Mouse (Mus musculus): ENCODE measurements around the gene Prkaa2. TPM values are rescaled to one million over a fixed set of nuclear protein-coding genes. Genes with fewer than 3 reads are reported as not detected.
A peak's percentile ranks its signal among the peaks of the same experiment; 100 is the strongest.
"Not testable (repeated sequence)": the region's sequence is repeated elsewhere in the genome, so short reads cannot be mapped to it uniquely, and the experiment has no call there.

Gene Prkaa2
- polyA plus RNA-seq, 1 experiment from 2014 or later: 0.99 TPM

GRCm38 (mm10) chr4:105015496-105015895, 94.2 kb downstream of the Prkaa2 start:
- 83% methylated on average over 6 of the region's 6 CpGs for WGBS
- no peaks in the 10 kb centered on the region for H3K9me3 ChIP-seq (ENCODE audit: control insufficient read depth, low read length)
- DNase-seq (ENCODE audit: low spot score) (no peak), ATAC-seq (replicated peaks; ENCODE audit: low FRiP score) (no peak)
- H3K27ac ChIP-seq (ENCODE audit: low read depth, low read length): no peak overlapping the region
- no peaks in the 10 kb centered on the region for H3K36me3 ChIP-seq (ENCODE audit: control insufficient read depth, insufficient read depth, low read length)
- H3K4me2 ChIP-seq: no peak overlapping the region
- H3K4me1 ChIP-seq (replicated peaks; ENCODE audit: control insufficient read depth, insufficient read depth, low read length): no peaks in the 10 kb centered on the region
- no peak overlapping the region for H3K4me3 ChIP-seq (ENCODE audit: low read depth, low read length)
- no peaks in the 10 kb centered on the region for H3K27me3 ChIP-seq (replicated peaks; ENCODE audit: control insufficient read depth, insufficient read depth, low read length)
- no peak overlapping the region for H3K9ac ChIP-seq (ENCODE audit: low read depth, low read length)

- no peaks in the 10 kb centered on the region for H3K27me3 ChIP-seq (replicated peaks; ENCODE audit: control insufficient read depth, insufficient read depth, low read length)
- ATAC-seq (replicated peaks; ENCODE audit: low FRiP score) (no peak), DNase-seq (ENCODE audit: low spot score) (no peak)
- no peak overlapping the region for H3K27ac ChIP-seq (ENCODE audit: low read depth, low read length)
- H3K9ac ChIP-seq (ENCODE audit: low read depth, low read length): no peak overlapping the region
- no peaks in the 10 kb centered on the region for H3K9me3 ChIP-seq (ENCODE audit: control insufficient read depth, low read length)
- H3K4me2 ChIP-seq: no peak overlapping the region
- no peak overlapping the region for H3K4me3 ChIP-seq (ENCODE audit: low read depth, low read length)
- 83% methylated on average over 7 of the region's 7 CpGs for WGBS
- H3K4me1 ChIP-seq (replicated peaks; ENCODE audit: control insufficient read depth, insufficient read depth, low read length): no peaks in the 10 kb centered on the region
- no peaks in the 10 kb centered on the region for H3K36me3 ChIP-seq (ENCODE audit: control insufficient read depth, insufficient read depth, low read length)
Measured at GRCm38 (mm10) chr4:105013718-105014117, 96.0 kb downstream of the Prkaa2 start.

DNA sequence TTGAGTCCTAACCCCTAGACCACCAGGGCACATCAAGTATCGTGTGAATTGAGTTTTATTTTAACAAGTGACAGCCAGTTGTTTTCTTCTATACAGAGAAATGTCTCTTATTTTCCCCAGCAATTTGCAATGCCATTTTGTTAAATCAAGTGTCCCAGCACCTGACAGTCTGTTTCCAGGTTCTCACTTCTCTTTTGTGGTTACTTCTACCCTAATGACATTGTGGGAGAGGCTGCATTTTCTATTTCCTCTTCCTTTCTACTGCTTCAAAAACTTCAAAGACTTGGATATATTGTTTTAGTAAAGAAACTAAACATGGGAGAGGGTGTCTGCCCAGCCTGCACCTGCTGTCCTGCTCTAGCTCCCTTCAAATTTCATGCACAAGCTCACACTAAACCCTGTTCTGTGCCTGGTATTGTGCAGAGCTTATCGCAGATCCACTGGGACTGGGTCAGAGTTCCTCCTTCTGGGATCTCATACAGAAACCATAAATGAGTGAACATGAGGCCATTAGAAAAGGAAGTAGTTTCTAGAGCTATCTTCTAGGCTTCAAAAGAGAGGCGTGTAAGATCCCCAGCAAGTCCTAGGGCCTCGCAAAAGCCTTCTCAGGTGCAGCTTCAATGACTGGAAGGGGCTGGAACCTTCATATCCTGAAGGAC, 102.2 kb downstream of the Prkaa2 start:
- Histone ChIP-seq H3K27ac (ENCODE audit: low read depth, low read length) (no peak overlapping the region), H3K4me2 (no peak overlapping the region), H3K4me1 (replicated peaks; ENCODE audit: control insufficient read depth, insufficient read depth, low read length) (no peaks in the 10 kb centered on the region), H3K36me3 (ENCODE audit: control insufficient read depth, insufficient read depth, low read length) (no peaks in the 10 kb centered on the region), H3K4me3 (ENCODE audit: low read depth, low read length) (no peak overlapping the region), H3K9ac (ENCODE audit: low read depth, low read length) (no peak overlapping the region), H3K27me3 (replicated peaks; ENCODE audit: control insufficient read depth, insufficient read depth, low read length) (no peaks in the 10 kb centered on the region), H3K9me3 (ENCODE audit: control insufficient read depth, low read length) (no peaks in the 10 kb centered on the region)
- 56% methylated on average over 4 of the region's 4 CpGs for WGBS
- DNase-seq (ENCODE audit: low spot score): no peak
- no peak for ATAC-seq (replicated peaks; ENCODE audit: low FRiP score)

DNA sequence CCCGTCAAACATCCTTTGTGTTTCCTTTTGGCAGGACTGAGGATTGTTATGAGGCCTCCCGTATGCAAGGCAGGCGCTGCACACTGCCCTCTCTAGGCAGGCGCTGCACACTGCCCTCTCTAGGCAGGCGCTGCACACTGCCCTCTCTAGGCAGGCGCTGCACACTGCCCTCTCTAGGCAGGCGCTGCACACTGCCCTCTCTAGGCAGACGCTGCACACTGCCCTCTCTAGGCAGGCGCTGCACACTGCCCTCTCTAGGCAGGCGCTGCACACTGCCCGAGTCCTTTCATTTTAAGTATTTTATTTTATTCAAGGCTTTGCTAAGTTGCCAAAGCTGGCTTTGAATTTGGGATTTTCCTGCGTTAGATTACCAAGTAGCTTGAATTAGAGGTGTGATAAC, 105.0 kb downstream of the Prkaa2 start:
- DNase-seq (ENCODE audit: low spot score); H3K4me2 ChIP-seq; H3K27ac ChIP-seq (ENCODE audit: low read depth, low read length); H3K4me3 ChIP-seq (ENCODE audit: low read depth, low read length); ATAC-seq (replicated peaks; ENCODE audit: low FRiP score); H3K36me3 ChIP-seq (ENCODE audit: control insufficient read depth, insufficient read depth, low read length); H3K27me3 ChIP-seq (replicated peaks; ENCODE audit: control insufficient read depth, insufficient read depth, low read length); H3K4me1 ChIP-seq (replicated peaks; ENCODE audit: control insufficient read depth, insufficient read depth, low read length); H3K9me3 ChIP-seq (ENCODE audit: control insufficient read depth, low read length); H3K9ac ChIP-seq (ENCODE audit: low read depth, low read length): not testable (repeated sequence)
- WGBS: 84% methylated on average over 12 of the region's 12 CpGs

GRCm38 (mm10) chr4:105004135-105004534, 105.6 kb downstream of the Prkaa2 start:
- H3K9me3 ChIP-seq (ENCODE audit: control insufficient read depth, low read length): no peaks in the 10 kb centered on the region
- no peak for DNase-seq (ENCODE audit: low spot score)
- 58% methylated on average over 8 of the region's 8 CpGs for WGBS

DNA sequence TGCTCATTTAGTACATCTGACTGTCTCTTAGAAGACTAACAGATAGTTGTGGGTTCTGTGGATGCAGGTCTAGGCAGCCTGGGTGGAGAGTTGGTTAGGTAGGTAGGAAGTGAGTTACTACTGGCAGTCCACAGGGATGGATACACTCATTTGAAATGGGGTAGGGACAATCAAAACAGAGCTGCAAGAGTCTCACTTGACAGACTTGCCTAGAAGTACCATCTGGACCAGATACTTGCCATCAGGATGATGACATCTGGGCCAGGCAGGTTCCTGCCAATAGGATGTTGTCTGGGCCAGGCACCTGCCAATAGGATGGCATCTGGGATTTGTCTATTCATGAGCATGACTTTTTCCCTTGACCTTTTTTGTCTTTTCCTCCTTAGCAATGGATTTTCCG, 108.0 kb downstream of the Prkaa2 start:
- Histone ChIP-seq H3K27me3 (replicated peaks; ENCODE audit: control insufficient read depth, insufficient read depth, low read length) (no peaks in the 10 kb centered on the region), H3K36me3 (ENCODE audit: control insufficient read depth, insufficient read depth, low read length) (no peaks in the 10 kb centered on the region), H3K4me2 (no peak overlapping the region), H3K9me3 (ENCODE audit: control insufficient read depth, low read length) (no peaks in the 10 kb centered on the region), H3K27ac (ENCODE audit: low read depth, low read length) (no peak overlapping the region), H3K4me1 (replicated peaks; ENCODE audit: control insufficient read depth, insufficient read depth, low read length) (no peaks in the 10 kb centered on the region), H3K4me3 (ENCODE audit: low read depth, low read length) (no peak overlapping the region), H3K9ac (ENCODE audit: low read depth, low read length) (no peak overlapping the region)
- no peak for DNase-seq (ENCODE audit: low spot score)
- ATAC-seq (replicated peaks; ENCODE audit: low FRiP score): no peak
- 62% methylated on average over 1 of the region's 1 CpGs for WGBS

More at GRCm38 (mm10) chr4:105004135-105004534, 105.6 kb downstream of the Prkaa2 start:
- no peak overlapping the region for H3K4me2 ChIP-seq
- no peak overlapping the region for H3K27ac ChIP-seq (ENCODE audit: low read depth, low read length)
- H3K9ac ChIP-seq (ENCODE audit: low read depth, low read length): no peak overlapping the region
- no peaks in the 10 kb centered on the region for H3K36me3 ChIP-seq (ENCODE audit: control insufficient read depth, insufficient read depth, low read length)
- no peaks in the 10 kb centered on the region for H3K27me3 ChIP-seq (replicated peaks; ENCODE audit: control insufficient read depth, insufficient read depth, low read length)
- H3K4me1 ChIP-seq (replicated peaks; ENCODE audit: control insufficient read depth, insufficient read depth, low read length): no peaks in the 10 kb centered on the region
- no peak; the same call in 1 of the 2 replicates for ATAC-seq (replicated peaks; ENCODE audit: low FRiP score)
- H3K4me3 ChIP-seq (ENCODE audit: low read depth, low read length): no peak overlapping the region

GRCm38 (mm10) chr4:104999702-105000101, 110.0 kb downstream of the Prkaa2 start:
- Histone ChIP-seq H3K4me1 (replicated peaks; ENCODE audit: control insufficient read depth, insufficient read depth, low read length) (no peaks in the 10 kb centered on the region), H3K9ac (ENCODE audit: low read depth, low read length) (no peak overlapping the region), H3K27ac (ENCODE audit: low read depth, low read length) (no peak overlapping the region), H3K9me3 (ENCODE audit: control insufficient read depth, low read length) (no peaks in the 10 kb centered on the region), H3K4me3 (ENCODE audit: low read depth, low read length) (no peak overlapping the region), H3K36me3 (ENCODE audit: control insufficient read depth, insufficient read depth, low read length) (no peaks in the 10 kb centered on the region), H3K27me3 (replicated peaks; ENCODE audit: control insufficient read depth, insufficient read depth, low read length) (no peaks in the 10 kb centered on the region), H3K4me2 (no peak overlapping the region)
- ATAC-seq (replicated peaks; ENCODE audit: low FRiP score) (no peak), DNase-seq (ENCODE audit: low spot score) (no peak)
- WGBS: 78% methylated on average over 5 of the region's 5 CpGs

GRCm38 (mm10) chr4:104993140-104993874, 116.4 kb downstream of the Prkaa2 start:
- Histone ChIP-seq H3K27me3 (replicated peaks; ENCODE audit: control insufficient read depth, insufficient read depth, low read length) (no peaks in the 10 kb centered on the region), H3K9ac (ENCODE audit: low read depth, low read length) (no peak overlapping the region), H3K4me3 (ENCODE audit: low read depth, low read length) (no peak overlapping the region), H3K9me3 (ENCODE audit: control insufficient read depth, low read length) (no peaks in the 10 kb centered on the region), H3K4me1 (replicated peaks; ENCODE audit: control insufficient read depth, insufficient read depth, low read length) (no peaks in the 10 kb centered on the region; the same call in 1 of the 2 replicates), H3K4me2 (no peak overlapping the region), H3K27ac (ENCODE audit: low read depth, low read length) (no peak overlapping the region), H3K36me3 (ENCODE audit: control insufficient read depth, insufficient read depth, low read length) (no peaks in the 10 kb centered on the region)
- DNase-seq (ENCODE audit: low spot score) (no peak), ATAC-seq (replicated peaks; ENCODE audit: low FRiP score) (0 out of 2 replicates have a peak, but pooled peaks have one; percentile 49)
- 55% methylated on average over 10 of the region's 10 CpGs for WGBS

GRCm38 (mm10) chr4:104992271-104992670, 117.4 kb downstream of the Prkaa2 start:
- ATAC-seq (replicated peaks; ENCODE audit: low FRiP score): no peak
- no peak overlapping the region for H3K4me3 ChIP-seq (ENCODE audit: low read depth, low read length)
- no peaks in the 10 kb centered on the region for H3K9me3 ChIP-seq (ENCODE audit: control insufficient read depth, low read length)
- H3K4me2 ChIP-seq: no peak overlapping the region
- no peak overlapping the region for H3K9ac ChIP-seq (ENCODE audit: low read depth, low read length)
- H3K27ac ChIP-seq (ENCODE audit: low read depth, low read length): no peak overlapping the region
- WGBS: 86% methylated on average over 3 of the region's 3 CpGs
- no peaks in the 10 kb centered on the region for H3K36me3 ChIP-seq (ENCODE audit: control insufficient read depth, insufficient read depth, low read length)
- H3K27me3 ChIP-seq (replicated peaks; ENCODE audit: control insufficient read depth, insufficient read depth, low read length): no peaks in the 10 kb centered on the region
- no peaks in the 10 kb centered on the region; the same call in 1 of the 2 replicates for H3K4me1 ChIP-seq (replicated peaks; ENCODE audit: control insufficient read depth, insufficient read depth, low read length)
- no peak for DNase-seq (ENCODE audit: low spot score)
